In genomic region chr4:123934306-123934705, GRCm38 (mm10) we compare ENCODE assay signal across 28 mouse cellular contexts. TPM values are rescaled to one million over a fixed set of nuclear protein-coding genes. Genes with fewer than 3 reads are reported as not detected.
DNase-seq lines count a peak whose midpoint lies in the region; ATAC-seq and TF ChIP-seq lines count a peak whose summit lies in the region.
"Had no signal": no experiment of that assay in that cellular context is flagged by ENCODE, and none has a peak within 500 bp of the region (broad histone marks: within the 10 kb centered on the region; RNA-seq: fewer than 3 reads in every experiment).

No protein-coding gene starts in this region.

- H3K27ac ChIP-seq in hindbrain, embryonic 13.5 days: no peak overlapping the region
- H3K27ac ChIP-seq: embryonic facial prominence, embryonic 10.5 days; forebrain, embryonic 12.5 days; gastrocnemius, adult 2 months; heart, embryonic 13.5 days; liver, embryonic 15.5 days; midbrain, embryonic 12.5 days had no signal

- H3K4me3 ChIP-seq in hindbrain, embryonic 13.5 days: no peak overlapping the region
- H3K4me3 ChIP-seq: embryonic facial prominence, embryonic 10.5 days; forebrain, embryonic 12.5 days; gastrocnemius, adult 2 months; heart, embryonic 13.5 days; liver, embryonic 15.5 days; midbrain, embryonic 12.5 days had no signal

- no peak for TF ChIP-seq CTCF in brain, embryonic 14.5 days (IDR thresholded peaks at IDR 0.05; ENCODE audit: borderline replicate concordance, extremely low read depth, insufficient read depth, insufficient read length)

- no peaks in the 10 kb centered on the region for H3K9me3 ChIP-seq in hindbrain, embryonic 13.5 days
- H3K9me3 ChIP-seq: embryonic facial prominence, embryonic 10.5 days; forebrain, embryonic 12.5 days; heart, embryonic 13.5 days; liver, embryonic 15.5 days; midbrain, embryonic 12.5 days had no signal

- intact Hi-C loops in heart, postnatal 10 days (cut with DNase I): no loop called here

- H3K36me3 ChIP-seq in hindbrain, embryonic 13.5 days: peaks cover 74% of the 10 kb centered on the region

- peak; percentile 27 for DNase-seq in cerebellum, adult 11 months
- no peak for DNase-seq in cerebellum, postnatal 14 days
- DNase-seq in heart, adult 11 months: peak; percentile 33
- no peak for DNase-seq in heart, postnatal 10 days
- peak; percentile 30 for DNase-seq in brain, embryonic 14.5 days (ENCODE audit: low read depth)
- peak; percentile 61 for DNase-seq in layer of hippocampus, adult 9-11 months
- no peak for DNase-seq in frontal cortex, postnatal 14 days (ENCODE audit: low spot score in 2 of 2)
- DNase-seq: adrenal gland, adult 8-10 months; gastrocnemius, adult 2 months; heart, postnatal 36 days; kidney, adult 11 months; thymus, postnatal 14 days had no signal

- H3K4me1 ChIP-seq in hindbrain, embryonic 13.5 days (replicated peaks): no peaks in the 10 kb centered on the region
- H3K4me1 ChIP-seq: embryonic facial prominence, embryonic 10.5 days; forebrain, embryonic 12.5 days; heart, embryonic 13.5 days; liver, embryonic 15.5 days; midbrain, embryonic 12.5 days had no signal

- no peak for ATAC-seq in hindbrain, embryonic 13.5 days (ENCODE audit: low FRiP score)
- ATAC-seq: hindbrain, embryonic 16.5 days; lung, postnatal 0 days had no signal

- no peak overlapping the region for H3K4me2 ChIP-seq in hindbrain, embryonic 13.5 days
- H3K4me2 ChIP-seq: forebrain, embryonic 12.5 days; heart, embryonic 13.5 days; liver, embryonic 15.5 days; midbrain, embryonic 12.5 days had no signal

- H3K9ac ChIP-seq in hindbrain, embryonic 13.5 days: no peak overlapping the region
- H3K9ac ChIP-seq: forebrain, embryonic 12.5 days; heart, embryonic 13.5 days; liver, embryonic 15.5 days; midbrain, embryonic 12.5 days had no signal

- WGBS in hindbrain, embryonic 13.5 days: 94% methylated on average over 4 of the region's 4 CpGs

- TF ChIP-seq POLR2A in brain, embryonic 14.5 days (IDR thresholded peaks at IDR 0.05; ENCODE audit: borderline replicate concordance, extremely low read depth, insufficient read depth, insufficient read length, poor library complexity, severe bottlenecking): no peak

- H3K27me3 ChIP-seq in hindbrain, embryonic 13.5 days: no peaks in the 10 kb centered on the region
- H3K27me3 ChIP-seq: forebrain, embryonic 12.5 days; heart, embryonic 13.5 days; liver, embryonic 15.5 days; midbrain, embryonic 12.5 days had no signal

RNA-seq across cellular contexts. Expression of gene 4930535I16Rik, which starts 16.5 kb away (rescaled TPM):
- not detected for total RNA-seq in heart, postnatal 10 days (2021)
- polyA plus RNA-seq in brain, embryonic 14.5 days (2012; rRNA removed): not detected in 2 replicates
- not detected in 2 replicates for polyA plus RNA-seq in hindbrain, embryonic 13.5 days (2015; fragmentation: Nextera tagmentation; extraction: Ambion mirVana)
- total RNA-seq: adrenal gland, adult 8-10 months; common myeloid progenitor, adult 5-6 weeks; gastrocnemius, adult 2 months; heart, postnatal 36 days; left cerebral cortex, postnatal 25 days; megakaryocyte progenitor cell, adult 5-6 weeks; monocyte, adult 5-6 weeks had no signal
- polyA plus RNA-seq: embryonic facial prominence, embryonic 10.5 days; forebrain, embryonic 12.5 days; gonadal fat pad, adult 2 months; heart, embryonic 13.5 days; hindbrain, embryonic 16.5 days; kidney, embryonic 16.5 days; limb, embryonic 14.5 days; liver, embryonic 15.5 days; lung, postnatal 0 days; midbrain, embryonic 12.5 days; neural tube, embryonic 11.5 days had no signal

RNA-seq across cellular contexts. Expression of gene Rragc, which starts 17.1 kb away (rescaled TPM):
- total RNA-seq in heart, postnatal 10 days (2021): 10 to 100 TPM; 53.3 to 54.2 TPM
- 57.8 and 60.0 TPM in 2 replicates for polyA plus RNA-seq in brain, embryonic 14.5 days (2012; rRNA removed)
- 46.3 and 47.0 TPM in 2 replicates for polyA plus RNA-seq in hindbrain, embryonic 13.5 days (2015; fragmentation: Nextera tagmentation; extraction: Ambion mirVana)

RNA-seq across cellular contexts. Expression of gene Mycbp, which starts 29.7 kb away (rescaled TPM):
- 10 to 100 TPM; 24.9 to 29.1 TPM for total RNA-seq in heart, postnatal 10 days (2021)
- 11.1 and 11.7 TPM in 2 replicates for polyA plus RNA-seq in brain, embryonic 14.5 days (2012; rRNA removed)
- 31.5 and 46.3 TPM in 2 replicates for polyA plus RNA-seq in hindbrain, embryonic 13.5 days (2015; fragmentation: Nextera tagmentation; extraction: Ambion mirVana)

Comparison
In these comparisons a context has a peak if more than half of its experiments do, and no peak if none do; other contexts are left out.
1. DNase-seq: peak in cerebellum, adult 11 months (single experiment), heart, adult 11 months (single experiment), brain, embryonic 14.5 days (single experiment) and layer of hippocampus, adult 9-11 months (single experiment); none in cerebellum, postnatal 14 days (0 of 2), heart, postnatal 10 days (0 of 2) and frontal cortex, postnatal 14 days (0 of 2).